Comparison of ENCODE assay signal across 19 mouse cellular contexts in genomic region chr11:13337319-13337878, GRCm38 (mm10).
"Had no signal": no experiment of that assay in that cellular context is flagged by ENCODE, and none has a peak within 500 bp of the region (broad histone marks: within the 10 kb centered on the region; RNA-seq: fewer than 3 reads in every experiment).

No protein-coding gene starts in this region.

- H3K9me3 ChIP-seq: kidney, embryonic 15.5 days; limb, embryonic 12.5 days; limb, embryonic 15.5 days; midbrain, embryonic 12.5 days; midbrain, embryonic 15.5 days; neural tube, embryonic 12.5 days; neural tube, embryonic 15.5 days had no signal

- DNase-seq: kidney, adult 11 months; kidney, adult 8-10 months; kidney, postnatal 10 days; kidney, postnatal 36 days; layer of hippocampus, postnatal 36 days; liver, postnatal 0 days; lung, embryonic 14.5 days; thymus, postnatal 25 days had no signal

- H3K4me3 ChIP-seq: kidney, embryonic 15.5 days; limb, embryonic 12.5 days; limb, embryonic 15.5 days; midbrain, embryonic 12.5 days; midbrain, embryonic 15.5 days; neural tube, embryonic 12.5 days; neural tube, embryonic 15.5 days had no signal

- H3K36me3 ChIP-seq: kidney, embryonic 15.5 days; limb, embryonic 12.5 days; limb, embryonic 15.5 days; midbrain, embryonic 12.5 days; midbrain, embryonic 15.5 days; neural tube, embryonic 12.5 days; neural tube, embryonic 15.5 days had no signal

- H3K27me3 ChIP-seq: kidney, embryonic 15.5 days; limb, embryonic 12.5 days; limb, embryonic 15.5 days; midbrain, embryonic 12.5 days; midbrain, embryonic 15.5 days; neural tube, embryonic 12.5 days; neural tube, embryonic 15.5 days had no signal

- H3K4me1 ChIP-seq: kidney, embryonic 15.5 days; limb, embryonic 12.5 days; limb, embryonic 15.5 days; midbrain, embryonic 12.5 days; midbrain, embryonic 15.5 days; neural tube, embryonic 12.5 days; neural tube, embryonic 15.5 days had no signal

- H3K27ac ChIP-seq: kidney, embryonic 15.5 days; limb, embryonic 12.5 days; limb, embryonic 15.5 days; liver, embryonic 14.5 days; macrophage; midbrain, embryonic 12.5 days; midbrain, embryonic 15.5 days; neural tube, embryonic 12.5 days; neural tube, embryonic 15.5 days; stomach, postnatal 0 days had no signal

- ATAC-seq: liver, postnatal 0 days; lung, postnatal 0 days; midbrain, embryonic 15.5 days had no signal
